In the genomic region with DNA sequence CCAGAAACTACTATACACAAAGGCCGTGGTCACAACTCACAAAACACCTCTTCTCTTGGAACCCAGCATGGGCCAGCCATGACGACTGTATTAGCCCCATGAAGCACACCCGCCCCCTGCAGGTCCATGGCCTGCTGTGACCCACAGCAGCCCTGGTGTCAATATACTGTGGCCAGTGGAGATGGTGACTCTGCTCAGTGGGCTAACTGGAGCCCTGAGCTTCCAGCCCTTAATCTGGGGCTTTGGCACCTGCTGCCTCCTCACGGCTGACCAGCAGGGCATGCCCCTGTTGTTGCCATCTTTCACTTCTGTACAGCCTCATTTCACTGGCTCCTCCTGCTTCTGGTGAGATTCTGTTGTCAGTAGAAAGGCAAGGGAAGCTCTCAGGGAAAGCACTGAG, we compare ENCODE assay signal across 9 mouse cellular contexts. TPM values are rescaled to one million over a fixed set of nuclear protein-coding genes. Genes with fewer than 3 reads are reported as not detected.
DNase-seq lines count a peak whose midpoint lies in the region; ATAC-seq lines count a peak whose summit lies in the region.
"Had no signal": no experiment of that assay in that cellular context is flagged by ENCODE, and none has a peak within 500 bp of the region (broad histone marks: within the 10 kb centered on the region; RNA-seq: fewer than 3 reads in every experiment).

No protein-coding gene starts in this region.

- H3K9me3 ChIP-seq in forebrain, embryonic 10.5 days: no peaks in the 10 kb centered on the region
- H3K9me3 ChIP-seq in forebrain, embryonic 11.5 days (ENCODE audit: control insufficient read depth, low read length): no peaks in the 10 kb centered on the region
- no peaks in the 10 kb centered on the region for H3K9me3 ChIP-seq in heart, embryonic 13.5 days

- H3K4me1 ChIP-seq in forebrain, embryonic 10.5 days: peaks cover 49% of the 10 kb centered on the region
- H3K4me1 ChIP-seq in forebrain, embryonic 11.5 days (replicated peaks; ENCODE audit: control insufficient read depth, insufficient read depth, low read length): peaks cover 4% of the 10 kb centered on the region; the same call in 1 of the 2 replicates
- peaks cover 85% of the 10 kb centered on the region for H3K4me1 ChIP-seq in heart, embryonic 13.5 days

- ATAC-seq in forebrain, embryonic 11.5 days (replicated peaks; ENCODE audit: low FRiP score): no peak
- ATAC-seq in heart, embryonic 13.5 days (ENCODE audit: extremely low read depth, insufficient number of reproducible peaks, low FRiP score, low TSS enrichment): no peak
- ATAC-seq in monocyte, adult 5-6 weeks (replicated peaks; ENCODE audit: insufficient number of reproducible peaks, low FRiP score, low TSS enrichment, poor library complexity, severe bottlenecking): no peak

- H3K27me3 ChIP-seq in forebrain, embryonic 10.5 days (ENCODE audit: poor library complexity, severe bottlenecking): peaks cover 14% of the 10 kb centered on the region
- H3K27me3 ChIP-seq in forebrain, embryonic 11.5 days (ENCODE audit: control insufficient read depth, insufficient read depth, low read length): no peaks in the 10 kb centered on the region
- no peaks in the 10 kb centered on the region for H3K27me3 ChIP-seq in heart, embryonic 13.5 days (replicated peaks)
- H3K27me3 ChIP-seq in splenic B cell, adult 2 months (ENCODE audit: control insufficient read depth, insufficient read depth, low read length, poor library complexity, severe bottlenecking): no peaks in the 10 kb centered on the region

- no peak for DNase-seq in forebrain, embryonic 10.5 days (ENCODE audit: extremely low spot score, low spot score)
- DNase-seq in forebrain, embryonic 11.5 days (ENCODE audit: low spot score): no peak
- peak; percentile 43 for DNase-seq in retina, postnatal 1 day
- DNase-seq in retina, embryonic 14.5 days (ENCODE audit: low spot score): no peak
- peak; percentile 45 for DNase-seq in splenic B cell, adult 2 months (ENCODE audit: low read depth, low spot score)
- DNase-seq in c-Kit-positive CD71-positive TER-119-positive erythroid progenitor cells, embryonic 14.5 days (ENCODE audit: low spot score): no peak

- H3K4me2 ChIP-seq in forebrain, embryonic 11.5 days (ENCODE audit: low read depth, low read length, severe bottlenecking): no peak overlapping the region
- H3K4me2 ChIP-seq in heart, embryonic 13.5 days: no peak overlapping the region; the same call in 1 of the 2 replicates

- no peaks in the 10 kb centered on the region for H3K36me3 ChIP-seq in forebrain, embryonic 10.5 days (replicated peaks)
- H3K36me3 ChIP-seq in forebrain, embryonic 11.5 days (ENCODE audit: control insufficient read depth, insufficient read depth, low read length): no peaks in the 10 kb centered on the region
- H3K36me3 ChIP-seq in heart, embryonic 13.5 days: no peaks in the 10 kb centered on the region
- H3K36me3 ChIP-seq in splenic B cell, adult 2 months (ENCODE audit: control insufficient read depth, insufficient read depth, low read length, poor library complexity, severe bottlenecking): peaks cover 6% of the 10 kb centered on the region

- no peak overlapping the region for H3K4me3 ChIP-seq in forebrain, embryonic 10.5 days
- no peak overlapping the region for H3K4me3 ChIP-seq in forebrain, embryonic 11.5 days (ENCODE audit: low read depth, low read length)
- H3K4me3 ChIP-seq in heart, embryonic 13.5 days: no peak overlapping the region

- 80% methylated on average over 4 of the region's 4 CpGs for WGBS in forebrain, embryonic 10.5 days
- WGBS in forebrain, embryonic 11.5 days: 81% methylated on average over 4 of the region's 4 CpGs
- 53% methylated on average over 4 of the region's 4 CpGs for WGBS in heart, embryonic 13.5 days

- H3K9ac ChIP-seq in forebrain, embryonic 11.5 days (ENCODE audit: low read length): no peak overlapping the region
- peak overlapping the region; percentile 33; the same call in 1 of the 2 replicates for H3K9ac ChIP-seq in heart, embryonic 13.5 days

- peak overlapping the region; percentile 54 for H3K27ac ChIP-seq in forebrain, embryonic 10.5 days
- no peak overlapping the region for H3K27ac ChIP-seq in forebrain, embryonic 11.5 days (ENCODE audit: low read depth, low read length)
- peak overlapping the region; percentile 63 for H3K27ac ChIP-seq in heart, embryonic 13.5 days (replicated peaks)

RNA-seq across cellular contexts. Expression of a gene that starts 4.2 kb away (rescaled TPM):
- 24.8 and 27.2 TPM in 2 replicates for polyA plus RNA-seq in forebrain, embryonic 10.5 days (2016; fragmentation: Nextera tagmentation; extraction: Ambion mirVana)
- 28.0 and 28.6 TPM in 2 replicates for polyA plus RNA-seq in forebrain, embryonic 11.5 days (2014; fragmentation: Nextera tagmentation; extraction: Ambion mirVana)
- polyA plus RNA-seq in heart, embryonic 13.5 days (2015; fragmentation: Nextera tagmentation; extraction: Ambion mirVana): 23.4 and 24.4 TPM in 2 replicates
- total RNA-seq in monocyte, adult 5-6 weeks (2017): 276 to 375 TPM (median 323 TPM) in 3 replicates

RNA-seq across cellular contexts. Expression of a gene that starts 32.5 kb away (rescaled TPM):
- 1.4 and 2.0 TPM in 2 replicates for polyA plus RNA-seq in forebrain, embryonic 10.5 days (2016; fragmentation: Nextera tagmentation; extraction: Ambion mirVana)
- polyA plus RNA-seq in forebrain, embryonic 11.5 days (2014; fragmentation: Nextera tagmentation; extraction: Ambion mirVana): 0.96 and 1.3 TPM in 2 replicates
- not detected in 2 replicates for polyA plus RNA-seq in heart, embryonic 13.5 days (2015; fragmentation: Nextera tagmentation; extraction: Ambion mirVana)
- total RNA-seq in monocyte, adult 5-6 weeks (2017): 2.5 TPM in 1 of 3 replicates, not detected in the others
- total RNA-seq: common myeloid progenitor, adult 5-6 weeks had no signal

Comparison
In these comparisons a context has a peak if more than half of its experiments do, and no peak if none do; other contexts are left out.
1. DNase-seq: peak in retina, postnatal 1 day (single experiment) and splenic B cell, adult 2 months (single experiment); none in forebrain, embryonic 10.5 days (single experiment), forebrain, embryonic 11.5 days (single experiment), retina, embryonic 14.5 days (single experiment) and c-Kit-positive CD71-positive TER-119-positive erythroid progenitor cells, embryonic 14.5 days (single experiment).